Mouse (Mus musculus) neural tube, embryonic 11.5 days (tissue): Measurements from ENCODE around the gene Gm32742. TPM values are rescaled to one million over a fixed set of nuclear protein-coding genes. Genes with fewer than 3 reads are reported as not detected.
A peak's percentile ranks its signal among the peaks of the same experiment; 100 is the strongest.
"Not testable (repeated sequence)": the region's sequence is repeated elsewhere in the genome, so short reads cannot be mapped to it uniquely, and the experiment has no call there.

ENCODE experiments used
- ATAC-seq: fragments of 200-750 bp; cut with Nextera tagmentation; 2 replicates; pipeline ENCODE4 v1.8.0; 2017; ENCODE audit warnings: moderate number of reproducible peaks, mild to moderate bottlenecking, moderate TSS enrichment, moderate library complexity; ENCODE audit not compliant: insufficient read depth, low FRiP score, low TSS enrichment
- DNase-seq: peaks from one replicate; pipeline ENCODE4 v3.0.0-alpha.2; 2015; ENCODE audit warnings: low spot score
- H3K27ac ChIP-seq: fragments of 300-500 bp; sonication (generic); 2 replicates; pipeline ENCODE4 v1.5.1; 2014; ENCODE audit warnings: low read depth, mild to moderate bottlenecking, low read length
- H3K27me3 ChIP-seq: fragments of 300-500 bp; sonication (generic); 2 replicates; pipeline ENCODE4 v1.6.1; 2014; ENCODE audit warnings: mild to moderate bottlenecking, low read length, mixed read lengths; ENCODE audit not compliant: control insufficient read depth, insufficient read depth
- H3K36me3 ChIP-seq: fragments of 300-500 bp; sonication (generic); 2 replicates; pipeline ENCODE4 v1.6.1; 2014; ENCODE audit warnings: mild to moderate bottlenecking, low read length, moderate library complexity, mixed read lengths; ENCODE audit not compliant: control insufficient read depth, insufficient read depth
- H3K4me1 ChIP-seq: fragments of 300-500 bp; sonication (generic); 2 replicates; pipeline ENCODE4 v1.6.1; 2014; ENCODE audit warnings: low read length, mixed read lengths; ENCODE audit not compliant: control insufficient read depth, insufficient read depth
- H3K4me2 ChIP-seq: fragments of 300-500 bp; sonication (generic); 2 replicates; pipeline ENCODE4 v1.6.1; 2014; ENCODE audit warnings: low read depth, mild to moderate bottlenecking, moderate library complexity
- H3K4me3 ChIP-seq: fragments of 300-500 bp; sonication (generic); 2 replicates; pipeline ENCODE4 v1.5.1; 2014; ENCODE audit warnings: low read depth, low read length
- H3K9ac ChIP-seq: fragments of 300-500 bp; sonication (generic); 2 replicates; pipeline ENCODE4 v1.6.1; 2014; ENCODE audit warnings: mild to moderate bottlenecking, low read length
- H3K9me3 ChIP-seq: fragments of 300-500 bp; sonication (generic); 2 replicates; pipeline ENCODE4 v1.6.1; 2016; ENCODE audit warnings: low read length; ENCODE audit not compliant: control insufficient read depth
- WGBS: fragments of 180-500 bp; shearing (Covaris S2); extraction: QIAGEN DNeasy Blood & Tissue Kit; methylation state at CpG from one replicate; pipeline ENCODE4 v1.1.7; 2014; 5-methylcytosine and 5-hydroxymethylcytosine counted together
- polyA plus RNA-seq: library from polyadenylated mRNA; unstranded; fragments of >200 nt; fragmentation: Nextera tagmentation; extraction: Ambion mirVana; gene quantifications from 2 replicates; pipeline ENCODE4 v1.2.1, GENCODE M21; 2014

Gm32742 gene
- polyA plus RNA-seq, 1 experiment from 2014 or later: not detected

- not testable (repeated sequence) for H3K27me3 ChIP-seq, H3K36me3 ChIP-seq, H3K4me3 ChIP-seq, H3K4me2 ChIP-seq, DNase-seq, H3K9me3 ChIP-seq, ATAC-seq, H3K4me1 ChIP-seq, H3K27ac ChIP-seq, H3K9ac ChIP-seq
- 90% methylated on average over 1 of the region's 1 CpGs for WGBS
Observed at GRCm38 (mm10) chr9:51139401-51139800, 25.9 kb downstream of the Gm32742 start.

GRCm38 (mm10) chr9:51138301-51138700 lies 27.0 kb downstream of the Gm32742 start:
- ATAC-seq: no peak
- no peak overlapping the region for H3K4me3 ChIP-seq
- no peaks in the 10 kb centered on the region for H3K9me3 ChIP-seq
- DNase-seq: no peak
- no peaks in the 10 kb centered on the region for H3K4me1 ChIP-seq
- no peak overlapping the region for H3K9ac ChIP-seq
- H3K27ac ChIP-seq: no peak overlapping the region
- WGBS: 93% methylated on average over 1 of the region's 1 CpGs
- H3K27me3 ChIP-seq: no peaks in the 10 kb centered on the region
- H3K4me2 ChIP-seq: no peak overlapping the region
- H3K36me3 ChIP-seq: no peaks in the 10 kb centered on the region

GRCm38 (mm10) chr9:51137836-51138235 lies 27.5 kb downstream of the Gm32742 start:
- Histone ChIP-seq H3K4me1 (no peaks in the 10 kb centered on the region), H3K27ac (no peak overlapping the region), H3K4me2 (no peak overlapping the region), H3K9ac (no peak overlapping the region), H3K9me3 (no peaks in the 10 kb centered on the region), H3K27me3 (no peaks in the 10 kb centered on the region), H3K4me3 (no peak overlapping the region), H3K36me3 (no peaks in the 10 kb centered on the region)
- ATAC-seq (no peak), DNase-seq (no peak)
- WGBS: 87% methylated on average over 1 of the region's 1 CpGs

- DNase-seq (no peak), ATAC-seq (no peak)
- no peak overlapping the region for H3K4me3 ChIP-seq
- no peak overlapping the region for H3K27ac ChIP-seq
- H3K4me1 ChIP-seq: no peaks in the 10 kb centered on the region
- H3K27me3 ChIP-seq: no peaks in the 10 kb centered on the region
- H3K36me3 ChIP-seq: no peaks in the 10 kb centered on the region
- no peak overlapping the region for H3K4me2 ChIP-seq
- H3K9ac ChIP-seq: no peak overlapping the region
- 81% methylated on average over 4 of the region's 4 CpGs for WGBS
- no peaks in the 10 kb centered on the region for H3K9me3 ChIP-seq
Observed at GRCm38 (mm10) chr9:51137432-51137831, 27.9 kb downstream of the Gm32742 start.

- DNase-seq (peak; percentile 26), ATAC-seq (no peak)
- H3K36me3 ChIP-seq: no peaks in the 10 kb centered on the region
- 65% methylated on average over 3 of the region's 3 CpGs for WGBS
- H3K4me2 ChIP-seq: no peak overlapping the region
- H3K9me3 ChIP-seq: no peaks in the 10 kb centered on the region
- no peak overlapping the region for H3K9ac ChIP-seq
- H3K27me3 ChIP-seq: no peaks in the 10 kb centered on the region
- no peak overlapping the region for H3K4me3 ChIP-seq
- no peaks in the 10 kb centered on the region for H3K4me1 ChIP-seq
- no peak overlapping the region for H3K27ac ChIP-seq
Observed at GRCm38 (mm10) chr9:51136985-51137384, 28.3 kb downstream of the Gm32742 start.

GRCm38 (mm10) chr9:51114767-51115166 lies 50.5 kb downstream of the Gm32742 start:
- Histone ChIP-seq H3K27ac (no peak overlapping the region), H3K4me1 (no peaks in the 10 kb centered on the region), H3K4me2 (no peak overlapping the region), H3K9ac (no peak overlapping the region), H3K27me3 (no peaks in the 10 kb centered on the region), H3K36me3 (no peaks in the 10 kb centered on the region), H3K4me3 (no peak overlapping the region), H3K9me3 (no peaks in the 10 kb centered on the region)
- no peak for ATAC-seq
- 94% methylated on average over 4 of the region's 4 CpGs for WGBS
- no peak for DNase-seq

- ATAC-seq: no peak
- Histone ChIP-seq H3K9ac (no peak overlapping the region), H3K27me3 (no peaks in the 10 kb centered on the region), H3K36me3 (no peaks in the 10 kb centered on the region), H3K4me2 (no peak overlapping the region), H3K4me3 (no peak overlapping the region), H3K4me1 (peaks cover 9% of the 10 kb centered on the region; the same call in 1 of the 2 replicates), H3K9me3 (no peaks in the 10 kb centered on the region), H3K27ac (no peak overlapping the region)
- DNase-seq: no peak
- 88% methylated on average over 2 of the region's 2 CpGs for WGBS
Observed at GRCm38 (mm10) chr9:51105751-51106150, 59.6 kb downstream of the Gm32742 start.

GRCm38 (mm10) chr9:51103808-51104514 lies 61.4 kb downstream of the Gm32742 start:
- peak; percentile 63 for DNase-seq
- Histone ChIP-seq H3K27me3 (no peaks in the 10 kb centered on the region), H3K27ac (no peak overlapping the region), H3K36me3 (no peaks in the 10 kb centered on the region), H3K4me1 (peaks cover 9% of the 10 kb centered on the region; the same call in 1 of the 2 replicates), H3K4me3 (peak overlapping the region; percentile 58), H3K9ac (peak overlapping the region; percentile 65), H3K4me2 (peak overlapping the region; percentile 99), H3K9me3 (no peaks in the 10 kb centered on the region)
- 14% methylated on average over 27 of the region's 30 CpGs for WGBS
- peak; percentile 63 for ATAC-seq
